In genomic region chr1:175578425-175579096, GRCm38 (mm10) we compare ENCODE assay signal across 28 mouse cellular contexts. TPM values are rescaled to one million over a fixed set of nuclear protein-coding genes. Genes with fewer than 3 reads are reported as not detected.
DNase-seq lines count a peak whose midpoint lies in the region; ATAC-seq and TF ChIP-seq lines count a peak whose summit lies in the region.
"Had no signal": no experiment of that assay in that cellular context is flagged by ENCODE, and none has a peak within 500 bp of the region (broad histone marks: within the 10 kb centered on the region; RNA-seq: fewer than 3 reads in every experiment).

No protein-coding gene starts in this region.

- H3K27ac ChIP-seq in heart, embryonic 12.5 days (ENCODE audit: poor library complexity, severe bottlenecking): no peak overlapping the region
- H3K27ac ChIP-seq in liver, adult 2 months (replicated peaks; ENCODE audit: insufficient read depth, low read depth, low read length): no peak overlapping the region
- no peak overlapping the region for H3K27ac ChIP-seq in liver, embryonic 11.5 days (ENCODE audit: low read depth, low read length)
- no peak overlapping the region for H3K27ac ChIP-seq in gastrocnemius, adult 2 months
- H3K27ac ChIP-seq: embryonic facial prominence, embryonic 10.5 days; embryonic facial prominence, embryonic 13.5 days; forebrain, embryonic 12.5 days; forebrain, embryonic 15.5 days; heart, embryonic 13.5 days; hindbrain, embryonic 14.5 days had no signal

- H3K27me3 ChIP-seq in heart, embryonic 12.5 days (replicated peaks): no peaks in the 10 kb centered on the region
- H3K27me3 ChIP-seq in liver, adult 2 months (ENCODE audit: control insufficient read depth, insufficient read depth, low read length): no peaks in the 10 kb centered on the region
- H3K27me3 ChIP-seq in liver, embryonic 11.5 days (replicated peaks; ENCODE audit: control insufficient read depth, insufficient read depth, low read length): no peaks in the 10 kb centered on the region
- H3K27me3 ChIP-seq: embryonic facial prominence, embryonic 13.5 days; forebrain, embryonic 12.5 days; forebrain, embryonic 15.5 days; heart, embryonic 13.5 days had no signal

- ATAC-seq in heart, embryonic 12.5 days (ENCODE audit: insufficient number of reproducible peaks, low FRiP score): no peak
- no peak for ATAC-seq in liver, embryonic 11.5 days (replicated peaks; ENCODE audit: low FRiP score)
- ATAC-seq: activated CD4-positive, CD25-positive, alpha-beta regulatory T cell, adult 4 months had no signal

- H3K4me2 ChIP-seq in heart, embryonic 12.5 days: no peak overlapping the region
- no peak overlapping the region for H3K4me2 ChIP-seq in liver, embryonic 11.5 days
- H3K4me2 ChIP-seq: embryonic facial prominence, embryonic 13.5 days; forebrain, embryonic 12.5 days; forebrain, embryonic 15.5 days; heart, embryonic 13.5 days; hindbrain, embryonic 14.5 days had no signal

- TF ChIP-seq POLR2A in liver, adult 2 months (IDR thresholded peaks at IDR 0.05; ENCODE audit: extremely low read depth, insufficient read depth, low read length): no peak

- H3K79me2 ChIP-seq in liver, adult 2 months (ENCODE audit: control insufficient read depth, insufficient read depth, low read length): no peaks in the 10 kb centered on the region

- H3K4me3 ChIP-seq in heart, embryonic 12.5 days: no peak overlapping the region
- H3K4me3 ChIP-seq in liver, adult 2 months (ENCODE audit: insufficient read depth, low read depth, low read length): no peak overlapping the region
- H3K4me3 ChIP-seq in liver, embryonic 11.5 days (ENCODE audit: low read depth, low read length): no peak overlapping the region
- H3K4me3 ChIP-seq in gastrocnemius, adult 2 months: no peak overlapping the region
- H3K4me3 ChIP-seq: embryonic facial prominence, embryonic 10.5 days; embryonic facial prominence, embryonic 13.5 days; erythroblast, embryonic 14.5 days; forebrain, embryonic 12.5 days; forebrain, embryonic 15.5 days; heart, embryonic 13.5 days had no signal

- 80% methylated on average over 2 of the region's 2 CpGs for WGBS in heart, embryonic 12.5 days
- WGBS in liver, adult 2 months: 46% methylated on average over 2 of the region's 2 CpGs
- WGBS in liver, embryonic 11.5 days: 83% methylated on average over 2 of the region's 2 CpGs

- no peaks in the 10 kb centered on the region for H3K9me3 ChIP-seq in heart, embryonic 12.5 days (replicated peaks)
- H3K9me3 ChIP-seq in liver, embryonic 11.5 days (ENCODE audit: control insufficient read depth, low read length): no peaks in the 10 kb centered on the region
- H3K9me3 ChIP-seq: embryonic facial prominence, embryonic 10.5 days; embryonic facial prominence, embryonic 13.5 days; forebrain, embryonic 12.5 days; forebrain, embryonic 15.5 days; heart, embryonic 13.5 days had no signal

- H3K9ac ChIP-seq in heart, embryonic 12.5 days: no peak overlapping the region
- no peak overlapping the region for H3K9ac ChIP-seq in liver, adult 2 months (ENCODE audit: low read depth, low read length)
- H3K9ac ChIP-seq in liver, embryonic 11.5 days (ENCODE audit: low read depth, low read length): no peak overlapping the region
- H3K9ac ChIP-seq: embryonic facial prominence, embryonic 13.5 days; forebrain, embryonic 12.5 days; forebrain, embryonic 15.5 days; heart, embryonic 13.5 days; hindbrain, embryonic 14.5 days had no signal

- DNase-seq in heart, adult 11 months: peak; percentile 39
- peak; percentile 2 for DNase-seq in kidney, postnatal 14 days
- DNase-seq in kidney, postnatal 25 days: no peak
- peak; percentile 50 for DNase-seq in liver, adult 2 months (ENCODE audit: extremely low read depth, low read depth, low spot score)
- no peak for DNase-seq in liver, embryonic 11.5 days (ENCODE audit: low spot score)
- DNase-seq in gastrocnemius, adult 2 months: no peak
- DNase-seq: adrenal gland, adult 8-10 months; adrenal gland, postnatal 25 days; cerebellum, adult 11-12 months; cerebellum, adult 8-10 months; cerebellum, postnatal 10 days; cerebellum, postnatal 36 days; embryo, embryonic 11 days; gastrocnemius, postnatal 10 days; gastrocnemius, postnatal 36 days; heart, adult 18-20 months; heart, postnatal 14 days; heart, postnatal 4 days had no signal

- no peaks in the 10 kb centered on the region for H3K4me1 ChIP-seq in heart, embryonic 12.5 days (replicated peaks)
- H3K4me1 ChIP-seq in liver, adult 2 months (ENCODE audit: control insufficient read depth, insufficient read depth, low read length): no peaks in the 10 kb centered on the region
- H3K4me1 ChIP-seq in liver, embryonic 11.5 days (replicated peaks; ENCODE audit: control insufficient read depth, insufficient read depth, low read length): no peaks in the 10 kb centered on the region
- H3K4me1 ChIP-seq: embryonic facial prominence, embryonic 10.5 days; embryonic facial prominence, embryonic 13.5 days; forebrain, embryonic 12.5 days; forebrain, embryonic 15.5 days; heart, embryonic 13.5 days had no signal

- no peaks in the 10 kb centered on the region for H3K36me3 ChIP-seq in heart, embryonic 12.5 days
- H3K36me3 ChIP-seq in liver, adult 2 months (ENCODE audit: control insufficient read depth, insufficient read depth, low read length): no peaks in the 10 kb centered on the region; the same call in 1 of the 2 replicates
- no peaks in the 10 kb centered on the region for H3K36me3 ChIP-seq in liver, embryonic 11.5 days (ENCODE audit: control insufficient read depth, insufficient read depth, low read length)
- H3K36me3 ChIP-seq: embryonic facial prominence, embryonic 10.5 days; embryonic facial prominence, embryonic 13.5 days; forebrain, embryonic 12.5 days; forebrain, embryonic 15.5 days; heart, embryonic 13.5 days had no signal

- no peak for TF ChIP-seq CTCF in liver, adult 2 months (IDR thresholded peaks at IDR 0.05; ENCODE audit: low read depth, low read length)
- no peak for TF ChIP-seq CTCF in gastrocnemius, adult 2 months (IDR thresholded peaks at IDR 0.05)

- intact Hi-C loops in gastrocnemius, adult 2 months (cut with DNase I): no loop called here

RNA-seq across cellular contexts. Expression of gene Kmo, which starts 41.6 kb away (rescaled TPM):
- polyA plus RNA-seq in heart, embryonic 12.5 days (2016; fragmentation: Nextera tagmentation; extraction: Ambion mirVana): 0.18 and 0.29 TPM in 2 replicates
- 210 and 319 TPM in 2 replicates for total RNA-seq in liver, adult 2 months (2014; rRNA removed)
- 64.7 and 69.1 TPM in 2 replicates for polyA plus RNA-seq in liver, adult 2 months (2012; rRNA removed)
- polyA plus RNA-seq in liver, embryonic 11.5 days (2014; fragmentation: Nextera tagmentation; extraction: Ambion mirVana): 1.7 and 1.9 TPM in 2 replicates
- total RNA-seq in gastrocnemius, adult 2 months (2021): under 1 TPM in 1 of 2 experiments, not detected in 1; 0.15 TPM
- total RNA-seq: ES-E14; heart, postnatal 4 days had no signal
- polyA plus RNA-seq: embryonic facial prominence, embryonic 10.5 days; erythroblast, embryonic 14.5 days; forebrain, embryonic 15.5 days had no signal

RNA-seq across cellular contexts. Expression of gene Fh1, which starts 46.9 kb away (rescaled TPM):
- polyA plus RNA-seq in heart, embryonic 12.5 days (2016; fragmentation: Nextera tagmentation; extraction: Ambion mirVana): 192 and 201 TPM in 2 replicates
- 162 and 208 TPM in 2 replicates for total RNA-seq in liver, adult 2 months (2014; rRNA removed)
- polyA plus RNA-seq in liver, adult 2 months (2012; rRNA removed): 58.5 and 67.7 TPM in 2 replicates
- polyA plus RNA-seq in liver, embryonic 11.5 days (2014; fragmentation: Nextera tagmentation; extraction: Ambion mirVana): 136 and 146 TPM in 2 replicates
- 100 to 1,000 TPM; 231 to 325 TPM for total RNA-seq in gastrocnemius, adult 2 months (2021)

Comparison
In these comparisons a context has a peak if more than half of its experiments do, and no peak if none do; other contexts are left out.
1. DNase-seq: peak in heart, adult 11 months (single experiment), kidney, postnatal 14 days (single experiment) and liver, adult 2 months (single experiment); none in kidney, postnatal 25 days (0 of 2), liver, embryonic 11.5 days (single experiment) and gastrocnemius, adult 2 months (single experiment).
2. RNA of gene Kmo, which starts 41.6 kb away (polyA plus RNA-seq): 64.7 to 69.1 TPM in liver, adult 2 months; 1.7 to 1.9 TPM in liver, embryonic 11.5 days and 0.18 to 0.29 TPM in heart, embryonic 12.5 days; every median in the first group is over 10 times any median in the second.